Mouse (Mus musculus) CH12.LX (cell line): ENCODE measurements around the gene Fads1.

Experiments used
- CHD2 ChIP-seq: IDR thresholded peaks from 2 replicates; pipeline ENCODE4 v1.6.1; 2011; ENCODE audit warnings: low read length, improper control_type of control experiment
- CTCF ChIP-seq, 2 experiments: IDR thresholded peaks in 1 of 2; conservative IDR thresholded peaks in 1 of 2; 2 replicates each; pipeline ENCODE4 v1.5.1; 2011 to 2012; ENCODE audit warnings: low read depth in 2 of 2, low read length in 2 of 2, improper control_type of control experiment in 1 of 2, inconsistent platforms in 1 of 2, mild to moderate bottlenecking in 1 of 2, moderate library complexity in 1 of 2
- EP300 ChIP-seq: IDR thresholded peaks from 2 replicates; pipeline ENCODE4 v1.6.1; 2011; ENCODE audit warnings: low read length, improper control_type of control experiment
- MAZ ChIP-seq: IDR thresholded peaks from 2 replicates; pipeline ENCODE4 v1.6.1; 2012; ENCODE audit warnings: low read depth, mild to moderate bottlenecking, inconsistent platforms, low read length, improper control_type of control experiment, moderate library complexity
- POLR2A ChIP-seq: IDR thresholded peaks from 2 replicates; pipeline ENCODE4 v1.6.1; 2011; ENCODE audit warnings: low read depth, mild to moderate bottlenecking, improper control_type of control experiment, low read length
- SIN3A ChIP-seq: IDR thresholded peaks from 2 replicates; pipeline ENCODE4 v1.6.1; 2012; ENCODE audit warnings: low read length, improper control_type of control experiment, inconsistent platforms

DNA sequence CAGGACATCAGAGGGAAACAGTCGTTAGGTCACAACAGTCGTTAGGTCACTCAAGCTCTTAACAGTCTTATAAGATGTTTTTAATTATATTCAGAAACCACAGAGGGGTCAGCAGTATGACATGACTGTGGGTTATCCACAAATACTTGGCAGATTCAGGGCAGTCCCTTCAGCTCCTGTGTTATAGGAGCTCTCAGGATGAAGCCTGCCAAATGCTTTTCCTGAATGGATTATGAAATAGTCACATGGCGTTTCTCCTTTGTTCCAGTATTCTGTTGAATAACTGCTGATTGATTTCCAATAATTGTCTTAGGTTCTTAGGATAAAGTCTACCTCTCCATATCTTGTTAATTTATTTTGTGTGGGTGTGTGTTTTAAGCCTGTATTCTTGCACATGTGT, 33.5 kb upstream of the Fads1 start:
- no peak for TF ChIP-seq MAZ
- no peak for TF ChIP-seq EP300
- no peak for TF ChIP-seq CTCF (conservative IDR thresholded peaks at IDR 0.05 in 1 of 2, IDR thresholded peaks at IDR 0.05 in 1 of 2; ENCODE audit: low read depth in 2 of 2, low read length in 2 of 2)
- TF ChIP-seq CHD2 = no peak
- TF ChIP-seq POLR2A = no peak
- no peak for TF ChIP-seq SIN3A
